Mouse (Mus musculus): ENCODE data around the gene Psg26.
"Not testable (repeated sequence)": the region's sequence is repeated elsewhere in the genome, so short reads cannot be mapped to it uniquely, and the experiment has no call there.

- TF ChIP-seq CTCF (IDR thresholded peaks at IDR 0.05; ENCODE audit: low read depth, low read length); GATA2 (IDR thresholded peaks at IDR 0.05; ENCODE audit: borderline replicate concordance, low read depth, low read length); GATA1 (IDR thresholded peaks at IDR 0.05; ENCODE audit: borderline replicate concordance, low read length): not testable (repeated sequence)
Observed at GRCm38 (mm10) chr7:18512848-18513247, 28.9 kb upstream of the Psg26 start.
